Mouse (Mus musculus): ENCODE results near the gene Dda1.
A peak's percentile ranks its signal among the peaks of the same experiment; 100 is the strongest.

Dda1 gene

GRCm38 (mm10) chr8:71478943-71479342 lies 9.9 kb downstream of the Dda1 start:
- H3K4me3 ChIP-seq (replicated peaks; ENCODE audit: low read length) = no peak overlapping the region
- TF ChIP-seq NANOG (IDR thresholded peaks at IDR 0.05; ENCODE audit: borderline replicate concordance, low read length) (no peak), CTCF (conservative IDR thresholded peaks at IDR 0.05; ENCODE audit: low read length) (no peak), POU5F1 (IDR thresholded peaks at IDR 0.05; ENCODE audit: borderline replicate concordance, low read length) (no peak)
- H3K27me3 ChIP-seq (ENCODE audit: insufficient read depth, low read length) = peaks cover 34% of the 10 kb centered on the region
- peaks cover 61% of the 10 kb centered on the region for H3K4me1 ChIP-seq (replicated peaks; ENCODE audit: low read depth, low read length)
- no peaks in the 10 kb centered on the region for H3K9me3 ChIP-seq (ENCODE audit: low read length)
- H3K36me3 ChIP-seq (ENCODE audit: insufficient read depth, low read length) = peaks cover 23% of the 10 kb centered on the region

GRCm38 (mm10) chr8:71483932-71484331 lies 14.9 kb downstream of the Dda1 start:
- peaks cover 67% of the 10 kb centered on the region for H3K4me1 ChIP-seq (replicated peaks; ENCODE audit: low read depth, low read length)
- TF ChIP-seq NANOG (IDR thresholded peaks at IDR 0.05; ENCODE audit: borderline replicate concordance, low read length) (no peak), POU5F1 (IDR thresholded peaks at IDR 0.05; ENCODE audit: borderline replicate concordance, low read length) (no peak), CTCF (conservative IDR thresholded peaks at IDR 0.05; ENCODE audit: low read length) (no peak)
- 0 out of 2 replicates have a peak, but pooled peaks cover 6% of the 10 kb centered on the region for H3K36me3 ChIP-seq (ENCODE audit: insufficient read depth, low read length)
- no peaks in the 10 kb centered on the region for H3K9me3 ChIP-seq (ENCODE audit: low read length)
- peaks cover 44% of the 10 kb centered on the region for H3K27me3 ChIP-seq (ENCODE audit: insufficient read depth, low read length)
- peak overlapping the region; percentile 87; the same call in 1 of the 2 replicates for H3K4me3 ChIP-seq (replicated peaks; ENCODE audit: low read length)

GRCm38 (mm10) chr8:71484736-71485135 lies 15.7 kb downstream of the Dda1 start:
- Histone ChIP-seq H3K4me3 (replicated peaks; ENCODE audit: low read length) (peak overlapping the region; percentile 87), H3K9me3 (ENCODE audit: low read length) (no peaks in the 10 kb centered on the region), H3K36me3 (ENCODE audit: insufficient read depth, low read length) (peaks cover 11% of the 10 kb centered on the region), H3K27me3 (ENCODE audit: insufficient read depth, low read length) (peaks cover 38% of the 10 kb centered on the region), H3K4me1 (replicated peaks; ENCODE audit: low read depth, low read length) (peaks cover 73% of the 10 kb centered on the region)
- TF ChIP-seq POU5F1 (IDR thresholded peaks at IDR 0.05; ENCODE audit: borderline replicate concordance, low read length) = no peak
- no peak for TF ChIP-seq CTCF (conservative IDR thresholded peaks at IDR 0.05; ENCODE audit: low read length)
- no peak for TF ChIP-seq NANOG (IDR thresholded peaks at IDR 0.05; ENCODE audit: borderline replicate concordance, low read length)

GRCm38 (mm10) chr8:71485142-71486135 lies 16.4 kb downstream of the Dda1 start, which contains the start of gene Ano8:
Gene Ano8 (minus strand): TSS chr8:71485963.
- TF ChIP-seq CTCF (conservative IDR thresholded peaks at IDR 0.05; ENCODE audit: low read length) (no peak), POU5F1 (IDR thresholded peaks at IDR 0.05; ENCODE audit: borderline replicate concordance, low read length) (no peak), NANOG (IDR thresholded peaks at IDR 0.05; ENCODE audit: borderline replicate concordance, low read length) (no peak)
- H3K36me3 ChIP-seq (ENCODE audit: insufficient read depth, low read length) = peaks cover 18% of the 10 kb centered on the region
- peaks cover 74% of the 10 kb centered on the region for H3K4me1 ChIP-seq (replicated peaks; ENCODE audit: low read depth, low read length)
- peak within 1 kb of the TSS; percentile 87 for H3K4me3 ChIP-seq (replicated peaks; ENCODE audit: low read length)
- peaks cover 31% of the 10 kb centered on the region for H3K27me3 ChIP-seq (ENCODE audit: insufficient read depth, low read length)
- no peaks in the 10 kb centered on the region for H3K9me3 ChIP-seq (ENCODE audit: low read length)

GRCm38 (mm10) chr8:71486136-71486529 lies 17.1 kb downstream of the Dda1 start:
- H3K9me3 ChIP-seq (ENCODE audit: low read length) = no peaks in the 10 kb centered on the region
- TF ChIP-seq CTCF (conservative IDR thresholded peaks at IDR 0.05; ENCODE audit: low read length) (no peak), NANOG (IDR thresholded peaks at IDR 0.05; ENCODE audit: borderline replicate concordance, low read length) (no peak), POU5F1 (IDR thresholded peaks at IDR 0.05; ENCODE audit: borderline replicate concordance, low read length) (no peak)
- H3K4me1 ChIP-seq (replicated peaks; ENCODE audit: low read depth, low read length) = peaks cover 74% of the 10 kb centered on the region
- H3K27me3 ChIP-seq (ENCODE audit: insufficient read depth, low read length) = peaks cover 24% of the 10 kb centered on the region
- peaks cover 25% of the 10 kb centered on the region for H3K36me3 ChIP-seq (ENCODE audit: insufficient read depth, low read length)
- H3K4me3 ChIP-seq (replicated peaks; ENCODE audit: low read length) = peak overlapping the region; percentile 17; the same call in 1 of the 2 replicates

GRCm38 (mm10) chr8:71487691-71488445 lies 18.9 kb downstream of the Dda1 start, which contains the start of gene Gtpbp3:
Gene Gtpbp3 (plus strand): TSS chr8:71488103.
- Histone ChIP-seq H3K27me3 (ENCODE audit: insufficient read depth, low read length) (peaks cover 12% of the 10 kb centered on the region), H3K4me1 (replicated peaks; ENCODE audit: low read depth, low read length) (peaks cover 79% of the 10 kb centered on the region), H3K4me3 (replicated peaks; ENCODE audit: low read length) (peak within 1 kb of the TSS; percentile 95), H3K36me3 (ENCODE audit: insufficient read depth, low read length) (peaks cover 42% of the 10 kb centered on the region), H3K9me3 (ENCODE audit: low read length) (no peaks in the 10 kb centered on the region)
- no peak for TF ChIP-seq CTCF (conservative IDR thresholded peaks at IDR 0.05; ENCODE audit: low read length)
- TF ChIP-seq POU5F1 (IDR thresholded peaks at IDR 0.05; ENCODE audit: borderline replicate concordance, low read length) = no peak
- no peak for TF ChIP-seq NANOG (IDR thresholded peaks at IDR 0.05; ENCODE audit: borderline replicate concordance, low read length)

- H3K4me1 ChIP-seq (replicated peaks; ENCODE audit: low read depth, low read length) = peaks cover 76% of the 10 kb centered on the region
- peak overlapping the region; percentile 95 for H3K4me3 ChIP-seq (replicated peaks; ENCODE audit: low read length)
- no peaks in the 10 kb centered on the region for H3K9me3 ChIP-seq (ENCODE audit: low read length)
- peaks cover 42% of the 10 kb centered on the region for H3K36me3 ChIP-seq (ENCODE audit: insufficient read depth, low read length)
- peaks cover 12% of the 10 kb centered on the region for H3K27me3 ChIP-seq (ENCODE audit: insufficient read depth, low read length)
- TF ChIP-seq CTCF (conservative IDR thresholded peaks at IDR 0.05; ENCODE audit: low read length) (no peak), POU5F1 (IDR thresholded peaks at IDR 0.05; ENCODE audit: borderline replicate concordance, low read length) (no peak), NANOG (IDR thresholded peaks at IDR 0.05; ENCODE audit: borderline replicate concordance, low read length) (no peak)
Observed at GRCm38 (mm10) chr8:71488454-71488853, 19.5 kb downstream of the Dda1 start.

GRCm38 (mm10) chr8:71495039-71495438 lies 26.0 kb downstream of the Dda1 start:
- H3K4me3 ChIP-seq (replicated peaks; ENCODE audit: low read length) = peak overlapping the region; percentile 23; the same call in 1 of the 2 replicates
- no peaks in the 10 kb centered on the region for H3K9me3 ChIP-seq (ENCODE audit: low read length)
- H3K27me3 ChIP-seq (ENCODE audit: insufficient read depth, low read length) = no peaks in the 10 kb centered on the region
- H3K36me3 ChIP-seq (ENCODE audit: insufficient read depth, low read length) = peaks cover 60% of the 10 kb centered on the region
- TF ChIP-seq CTCF (conservative IDR thresholded peaks at IDR 0.05; ENCODE audit: low read length) = peak; percentile 52
- TF ChIP-seq POU5F1 (IDR thresholded peaks at IDR 0.05; ENCODE audit: borderline replicate concordance, low read length) = no peak
- H3K4me1 ChIP-seq (replicated peaks; ENCODE audit: low read depth, low read length) = peaks cover 82% of the 10 kb centered on the region
